Mouse (Mus musculus): ENCODE data around the gene Slc25a15. TPM values are rescaled to one million over a fixed set of nuclear protein-coding genes. Genes with fewer than 3 reads are reported as not detected.

The Slc25a15 gene
- polyA plus RNA-seq, 1 experiment from 2014 or later, result 24.6 TPM

DNA sequence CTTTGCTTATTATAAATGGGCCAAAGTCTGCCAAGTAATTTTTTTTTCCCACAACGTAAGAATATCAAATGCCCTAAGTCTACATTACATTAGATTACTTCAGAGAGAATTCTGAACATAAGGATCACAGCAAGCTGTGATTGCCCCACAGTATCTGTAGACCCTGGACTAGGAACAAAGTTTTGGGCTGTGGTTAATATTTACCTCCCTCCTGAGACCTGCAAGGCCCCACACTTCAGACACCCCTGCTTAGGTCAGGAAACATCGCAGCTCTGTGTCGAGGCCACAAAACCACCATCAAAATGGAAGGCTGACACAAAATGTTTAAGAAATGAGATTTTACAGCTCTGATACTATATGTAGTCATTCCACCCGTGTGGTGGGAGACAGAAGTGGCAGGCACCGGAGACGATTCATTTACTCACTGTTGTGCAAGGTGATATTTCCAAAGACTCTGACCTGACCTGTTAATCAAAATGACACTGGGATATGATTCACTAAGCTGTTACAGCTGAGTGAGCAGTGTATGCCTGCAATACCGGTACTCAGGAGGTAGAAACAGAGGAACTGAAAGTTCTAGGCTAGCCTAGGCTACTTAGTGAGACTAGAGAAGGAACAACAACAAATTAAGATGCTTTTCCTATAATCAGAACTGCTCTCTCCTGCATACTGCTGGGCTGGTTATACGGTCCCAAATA, 7.5 kb downstream of the Slc25a15 start:
- WGBS (ENCODE audit: insufficient replicate concordance), result 59% methylated on average over 8 of the region's 8 CpGs
- Histone ChIP-seq H3K27ac (replicated peaks) (peak overlapping the region; percentile 41; the same call in 1 of the 2 replicates), H3K9me3 (replicated peaks) (no peaks in the 10 kb centered on the region), H3K4me2 (no peak overlapping the region), H3K4me3 (replicated peaks) (no peak overlapping the region), H3K27me3 (no peaks in the 10 kb centered on the region), H3K9ac (no peak overlapping the region), H3K4me1 (replicated peaks) (peaks cover 26% of the 10 kb centered on the region), H3K36me3 (replicated peaks) (peaks cover 24% of the 10 kb centered on the region)
- ATAC-seq (ENCODE audit: insufficient read depth), result peak; percentile 80

DNA sequence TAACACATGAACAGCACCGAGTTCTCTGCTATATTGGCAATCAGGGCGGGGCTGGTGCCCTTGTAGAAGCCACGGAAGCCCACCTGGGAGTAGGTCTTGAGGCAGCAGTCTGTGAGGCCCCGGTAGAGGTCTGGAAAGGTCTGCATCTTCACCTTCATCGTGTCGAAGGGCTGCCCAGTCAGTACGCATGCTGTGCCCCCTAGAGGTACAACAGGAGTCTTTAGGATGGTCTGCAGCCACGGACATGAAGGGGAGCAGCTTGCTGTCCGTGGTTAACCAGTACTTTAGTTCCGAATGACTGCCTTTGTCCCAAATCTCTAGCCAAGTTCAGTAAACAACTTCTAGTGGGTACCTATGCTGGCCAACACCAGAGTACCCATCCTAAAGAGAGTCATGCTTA, 8.5 kb downstream of the Slc25a15 start:
- Histone ChIP-seq H3K36me3 (replicated peaks) (peaks cover 29% of the 10 kb centered on the region), H3K4me1 (replicated peaks) (peaks cover 21% of the 10 kb centered on the region), H3K9me3 (replicated peaks) (no peaks in the 10 kb centered on the region), H3K9ac (no peak overlapping the region), H3K4me2 (no peak overlapping the region), H3K4me3 (replicated peaks) (no peak overlapping the region), H3K27me3 (no peaks in the 10 kb centered on the region), H3K27ac (replicated peaks) (peak overlapping the region; percentile 46; the same call in 1 of the 2 replicates)
- no peak for ATAC-seq (ENCODE audit: insufficient read depth)
- WGBS (ENCODE audit: insufficient replicate concordance), result 71% methylated on average over 10 of the region's 10 CpGs

GRCm38 (mm10) chr8:22385158-22385557, 13.2 kb downstream of the Slc25a15 start:
- no peak overlapping the region for H3K27ac ChIP-seq (replicated peaks)
- H3K4me1 ChIP-seq (replicated peaks), result no peaks in the 10 kb centered on the region
- WGBS (ENCODE audit: insufficient replicate concordance), result 67% methylated on average over 6 of the region's 6 CpGs
- no peaks in the 10 kb centered on the region for H3K9me3 ChIP-seq (replicated peaks)
- ATAC-seq (ENCODE audit: insufficient read depth), result no peak
- H3K4me3 ChIP-seq (replicated peaks), result no peak overlapping the region
- peaks cover 66% of the 10 kb centered on the region for H3K36me3 ChIP-seq (replicated peaks)
- no peak overlapping the region for H3K4me2 ChIP-seq
- H3K9ac ChIP-seq, result no peak overlapping the region
- H3K27me3 ChIP-seq, result no peaks in the 10 kb centered on the region

- 81% methylated on average over 19 of the region's 19 CpGs for WGBS (ENCODE audit: insufficient replicate concordance)
- H3K9ac ChIP-seq, result no peak overlapping the region
- ATAC-seq (ENCODE audit: insufficient read depth), result no peak
- no peak overlapping the region for H3K4me3 ChIP-seq (replicated peaks)
- no peak overlapping the region for H3K4me2 ChIP-seq
- H3K27ac ChIP-seq (replicated peaks), result no peak overlapping the region
- no peaks in the 10 kb centered on the region for H3K4me1 ChIP-seq (replicated peaks)
- H3K27me3 ChIP-seq, result no peaks in the 10 kb centered on the region
- peaks cover 52% of the 10 kb centered on the region for H3K36me3 ChIP-seq (replicated peaks)
- no peaks in the 10 kb centered on the region for H3K9me3 ChIP-seq (replicated peaks)
These were observed 15.4 kb downstream of the Slc25a15 start for GRCm38 (mm10) chr8:22382824-22383595.

DNA sequence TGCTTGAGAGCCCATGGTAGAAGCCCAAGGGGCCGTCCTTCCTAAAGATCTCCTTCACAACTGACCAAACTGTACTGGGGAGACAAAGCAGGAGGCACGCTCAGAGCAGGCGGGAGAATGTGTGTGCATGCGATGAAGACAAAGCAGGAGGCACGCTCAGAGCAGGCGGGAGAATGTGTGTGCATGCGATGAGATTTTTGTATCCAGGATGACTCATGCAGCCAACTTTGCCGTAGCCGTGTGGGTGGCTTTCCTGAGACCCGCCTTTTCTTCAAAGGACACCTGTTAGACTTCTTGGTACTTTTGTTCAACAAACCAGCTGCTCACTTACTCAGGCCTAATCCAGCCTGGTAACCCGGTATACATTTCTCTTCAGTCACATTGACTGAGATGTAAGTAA, 17.5 kb downstream of the Slc25a15 start:
- WGBS (ENCODE audit: insufficient replicate concordance), result 79% methylated on average over 11 of the region's 11 CpGs
- no peak overlapping the region for H3K4me2 ChIP-seq

DNA sequence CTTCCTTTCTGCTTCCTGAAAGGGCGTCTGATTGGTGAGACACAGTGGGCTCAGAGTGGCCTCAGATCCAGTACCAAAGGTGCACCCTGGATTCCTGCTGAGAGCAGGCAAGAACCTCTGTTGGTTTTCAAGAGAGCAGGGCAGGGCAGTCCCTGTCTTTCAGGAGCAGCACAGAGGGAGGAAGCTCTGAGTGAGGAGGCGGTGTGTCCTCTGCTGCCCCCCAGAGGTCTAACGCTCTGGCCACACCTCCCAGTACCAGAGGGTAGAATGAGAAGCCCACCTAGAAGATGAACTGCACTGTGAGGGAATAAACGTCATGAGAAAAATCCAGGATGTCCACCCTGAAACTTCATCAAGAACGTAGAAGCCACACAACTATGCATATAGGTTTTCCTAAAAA, 21.5 kb downstream of the Slc25a15 start:
- H3K36me3 ChIP-seq (replicated peaks), result peaks cover 25% of the 10 kb centered on the region
- WGBS (ENCODE audit: insufficient replicate concordance), result 49% methylated on average over 5 of the region's 5 CpGs

More for the DNA sequence above, 17.5 kb downstream of the Slc25a15 start:
- Histone ChIP-seq H3K9me3 (replicated peaks) (no peaks in the 10 kb centered on the region), H3K4me3 (replicated peaks) (no peak overlapping the region), H3K36me3 (replicated peaks) (peaks cover 50% of the 10 kb centered on the region), H3K9ac (no peak overlapping the region), H3K4me1 (replicated peaks) (no peaks in the 10 kb centered on the region), H3K27ac (replicated peaks) (no peak overlapping the region), H3K27me3 (no peaks in the 10 kb centered on the region)
- ATAC-seq (ENCODE audit: insufficient read depth), result no peak

DNA sequence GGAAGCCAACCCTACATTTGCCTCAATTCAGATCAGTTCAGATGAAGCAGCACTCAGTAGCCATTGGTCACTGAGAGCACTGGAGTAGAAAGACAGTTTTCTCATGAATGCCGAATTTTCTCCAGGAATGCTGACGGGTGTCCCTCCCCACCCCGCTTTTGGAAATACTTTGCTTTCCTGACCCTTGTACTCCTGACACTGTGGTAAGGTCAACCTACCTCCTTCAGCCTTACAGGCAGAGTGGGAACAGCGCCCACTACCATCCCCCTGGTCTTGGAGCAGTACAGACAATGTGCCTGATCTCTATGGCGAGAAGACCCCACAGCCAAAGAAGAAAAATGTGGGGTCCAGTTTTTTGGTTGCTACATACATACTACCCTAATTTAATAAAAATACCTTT, 22.1 kb downstream of the Slc25a15 start:
- Histone ChIP-seq H3K4me3 (replicated peaks) (no peak overlapping the region), H3K4me1 (replicated peaks) (no peaks in the 10 kb centered on the region), H3K9ac (no peak overlapping the region), H3K4me2 (no peak overlapping the region), H3K27me3 (no peaks in the 10 kb centered on the region), H3K36me3 (replicated peaks) (peaks cover 19% of the 10 kb centered on the region), H3K27ac (replicated peaks) (no peak overlapping the region), H3K9me3 (replicated peaks) (no peaks in the 10 kb centered on the region)
- ATAC-seq (ENCODE audit: insufficient read depth), result no peak
- 71% methylated on average over 5 of the region's 5 CpGs for WGBS (ENCODE audit: insufficient replicate concordance)

More for the DNA sequence above, 21.5 kb downstream of the Slc25a15 start:
- H3K9me3 ChIP-seq (replicated peaks), result no peaks in the 10 kb centered on the region
- no peak for ATAC-seq (ENCODE audit: insufficient read depth)
- H3K4me3 ChIP-seq (replicated peaks), result no peak overlapping the region
- no peaks in the 10 kb centered on the region for H3K4me1 ChIP-seq (replicated peaks)
- H3K4me2 ChIP-seq, result no peak overlapping the region
- H3K27me3 ChIP-seq, result no peaks in the 10 kb centered on the region
- H3K9ac ChIP-seq, result no peak overlapping the region
- H3K27ac ChIP-seq (replicated peaks), result no peak overlapping the region

GRCm38 (mm10) chr8:22359882-22360281, 38.5 kb downstream of the Slc25a15 start:
- 64% methylated on average over 6 of the region's 6 CpGs for WGBS (ENCODE audit: insufficient replicate concordance)
- Histone ChIP-seq H3K4me1 (replicated peaks) (no peaks in the 10 kb centered on the region), H3K9ac (no peak overlapping the region), H3K27ac (replicated peaks) (no peak overlapping the region), H3K36me3 (replicated peaks) (no peaks in the 10 kb centered on the region), H3K4me2 (no peak overlapping the region), H3K27me3 (no peaks in the 10 kb centered on the region), H3K4me3 (replicated peaks) (no peak overlapping the region), H3K9me3 (replicated peaks) (no peaks in the 10 kb centered on the region)
- no peak for ATAC-seq (ENCODE audit: insufficient read depth)

GRCm38 (mm10) chr8:22359359-22359758, 39.0 kb downstream of the Slc25a15 start:
- no peak overlapping the region for H3K4me3 ChIP-seq (replicated peaks)
- H3K9ac ChIP-seq, result no peak overlapping the region
- no peaks in the 10 kb centered on the region for H3K27me3 ChIP-seq
- no peak overlapping the region for H3K27ac ChIP-seq (replicated peaks)
- no peak for ATAC-seq (ENCODE audit: insufficient read depth)
- no peak overlapping the region for H3K4me2 ChIP-seq
- H3K4me1 ChIP-seq (replicated peaks), result no peaks in the 10 kb centered on the region
- H3K9me3 ChIP-seq (replicated peaks), result no peaks in the 10 kb centered on the region
- no peaks in the 10 kb centered on the region for H3K36me3 ChIP-seq (replicated peaks)
- WGBS (ENCODE audit: insufficient replicate concordance), result 62% methylated on average over 6 of the region's 6 CpGs

- Histone ChIP-seq H3K9ac (no peak overlapping the region), H3K27me3 (no peaks in the 10 kb centered on the region), H3K27ac (replicated peaks) (no peak overlapping the region), H3K36me3 (replicated peaks) (no peaks in the 10 kb centered on the region), H3K4me1 (replicated peaks) (no peaks in the 10 kb centered on the region), H3K4me2 (no peak overlapping the region), H3K4me3 (replicated peaks) (no peak overlapping the region), H3K9me3 (replicated peaks) (no peaks in the 10 kb centered on the region)
- WGBS (ENCODE audit: insufficient replicate concordance), result 67% methylated on average over 13 of the region's 13 CpGs
- ATAC-seq (ENCODE audit: insufficient read depth), result no peak
These were observed 63.0 kb downstream of the Slc25a15 start for GRCm38 (mm10) chr8:22335426-22335825.
